Mouse (Mus musculus) embryonic facial prominence, embryonic 13.5 days (tissue): ENCODE data around the gene Arih2. TPM values are rescaled to one million over a fixed set of nuclear protein-coding genes. Genes with fewer than 3 reads are reported as not detected.

Source experiments
- ATAC-seq: fragments of 200-750 bp; cut with Nextera tagmentation; 2 replicates; pipeline ENCODE4 v1.8.0; 2017; ENCODE audit warnings: low read depth; ENCODE audit not compliant: insufficient number of reproducible peaks, insufficient read depth, low FRiP score, low TSS enrichment
- H3K27ac ChIP-seq: fragments of 300-500 bp; sonication (generic); 2 replicates; pipeline ENCODE4 v1.5.1; 2015; ENCODE audit warnings: moderate library complexity, mild to moderate bottlenecking, inconsistent platforms
- H3K27me3 ChIP-seq: fragments of 300-500 bp; sonication (generic); 2 replicates; pipeline ENCODE4 v1.6.1; 2015; ENCODE audit warnings: mild to moderate bottlenecking, inconsistent platforms
- H3K36me3 ChIP-seq: fragments of 300-500 bp; sonication (generic); 2 replicates; pipeline ENCODE4 v1.6.1; 2015; ENCODE audit warnings: mild to moderate bottlenecking, inconsistent platforms
- H3K4me1 ChIP-seq: fragments of 300-500 bp; sonication (generic); 2 replicates; pipeline ENCODE4 v1.6.1; 2015; ENCODE audit warnings: inconsistent platforms
- H3K4me2 ChIP-seq: fragments of 300-500 bp; sonication (generic); 2 replicates; pipeline ENCODE4 v1.6.1; 2015; ENCODE audit warnings: moderate library complexity, mild to moderate bottlenecking, inconsistent platforms
- H3K4me3 ChIP-seq: fragments of 300-500 bp; sonication (generic); 2 replicates; pipeline ENCODE4 v1.5.1; 2015; ENCODE audit warnings: mild to moderate bottlenecking, inconsistent platforms
- H3K9ac ChIP-seq: fragments of 300-500 bp; sonication (generic); 2 replicates; pipeline ENCODE4 v1.6.1; 2015; ENCODE audit warnings: mild to moderate bottlenecking, inconsistent platforms
- H3K9me3 ChIP-seq: fragments of 300-500 bp; sonication (generic); 2 replicates; pipeline ENCODE4 v1.6.1; 2016; ENCODE audit warnings: inconsistent platforms
- whole genome bisulfite sequencing: fragments of 180-500 bp; shearing (Covaris S2); methylation state at CpG from one replicate; pipeline ENCODE4 v1.1.7; 2015; ENCODE audit warnings: mixed read lengths; 5-methylcytosine and 5-hydroxymethylcytosine counted together
- microRNA counts: library from miRNA; unstranded; fragments of <30 nt; microRNA quantifications from one replicate; lab custom pipeline; 2016
- microRNA-seq: library from miRNA; unstranded; fragments of <30 nt; microRNA quantifications from one replicate; pipeline ENCODE4, GENCODE M21; 2016
- polyA plus RNA-seq: library from polyadenylated mRNA; unstranded; fragments of >200 nt; fragmentation: Nextera tagmentation; extraction: Ambion mirVana; gene quantifications from 2 replicates; pipeline ENCODE4 v1.2.1, GENCODE M21; 2015

The Arih2 gene
- polyA plus RNA-seq, 1 experiment from 2014 or later, result 53.7 TPM

DNA sequence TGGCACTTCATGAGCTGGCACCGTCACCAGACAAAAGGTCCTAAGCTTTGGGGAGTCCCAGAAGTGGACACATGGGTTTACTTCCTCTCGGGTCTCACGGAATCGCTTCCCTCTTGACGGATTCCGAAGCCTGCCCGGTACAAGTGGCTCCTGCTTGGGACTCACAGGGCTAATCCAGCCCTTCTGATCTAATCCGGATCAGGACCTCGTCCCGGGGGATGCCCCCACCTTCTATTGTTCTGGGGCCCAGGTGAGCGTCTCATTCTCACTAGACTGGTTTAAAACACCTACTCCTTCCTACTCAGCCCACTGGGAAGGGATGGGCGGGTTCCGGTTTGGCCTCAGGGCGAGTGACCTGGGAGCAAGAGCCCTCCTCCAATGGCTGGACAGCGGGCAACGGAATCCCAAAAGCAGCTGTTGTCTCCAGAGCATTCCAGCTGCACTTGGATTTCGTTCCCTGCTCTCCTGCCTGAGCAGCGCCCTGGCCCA, 81.2 kb downstream of the Arih2 start:
- WGBS, result 7% methylated on average over 18 of the region's 18 CpGs
- ATAC-seq, result no peak
- Histone ChIP-seq H3K27ac (peak overlapping the region; percentile 92), H3K9ac (peak overlapping the region; percentile 87), H3K27me3 (no peaks in the 10 kb centered on the region), H3K4me1 (peaks cover 48% of the 10 kb centered on the region), H3K4me2 (peak overlapping the region; percentile 97), H3K36me3 (peaks cover 54% of the 10 kb centered on the region), H3K9me3 (no peaks in the 10 kb centered on the region), H3K4me3 (peak overlapping the region; percentile 74)

DNA sequence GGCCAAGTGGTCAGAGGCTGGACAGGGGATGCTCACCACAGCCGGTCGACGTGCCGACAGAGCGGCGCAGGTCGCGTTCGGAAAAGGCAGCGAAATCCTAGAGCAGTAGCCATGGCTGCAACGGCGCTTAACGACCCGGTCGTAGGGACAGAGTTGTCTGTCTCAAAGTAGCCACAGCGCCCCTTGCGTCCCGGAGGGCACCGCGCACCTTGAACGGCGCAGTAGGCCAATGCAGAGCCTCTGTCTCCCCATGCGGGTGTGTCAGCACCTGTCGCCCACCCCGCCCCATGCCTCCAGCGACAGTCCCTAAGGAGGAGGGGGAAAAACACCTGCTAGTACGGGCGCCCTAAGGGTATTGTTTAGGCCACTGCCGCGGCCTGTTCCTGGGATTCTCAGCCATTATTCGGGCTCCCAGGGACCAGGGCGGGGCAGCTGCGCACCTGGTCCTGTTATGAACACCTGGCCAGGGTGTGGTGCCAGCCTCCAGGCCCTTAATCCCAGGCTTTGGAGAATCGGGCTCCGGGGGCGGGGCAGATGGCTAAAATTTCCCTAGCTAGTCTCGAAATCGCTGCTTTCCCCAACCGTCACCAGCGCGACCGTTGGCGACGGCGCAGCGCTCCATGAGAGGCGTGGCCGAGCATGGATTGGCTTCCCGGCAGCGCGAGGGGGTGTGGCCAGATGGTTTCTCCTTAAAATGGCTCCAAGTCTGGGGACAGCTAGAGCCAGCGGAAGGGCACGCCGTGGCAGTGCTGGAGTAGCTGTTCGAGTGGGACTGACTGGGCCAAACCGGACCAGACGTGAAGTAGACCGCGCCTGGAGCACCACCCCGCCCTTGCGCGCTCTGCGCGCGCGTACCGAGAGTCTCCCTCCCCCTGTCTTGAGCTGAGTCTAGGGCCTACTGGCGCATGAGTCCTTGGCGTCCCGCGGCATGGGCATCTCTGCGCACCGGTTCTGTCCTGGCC, 82.1 kb downstream of the Arih2 start, which contains the start of gene Ndufaf3:
TSS of gene Ndufaf3 (minus strand) at position 620 of the 962 bp plus-strand sequence.
- Histone ChIP-seq H3K27ac (peak within 1 kb of the TSS; percentile 92), H3K9me3 (no peaks in the 10 kb centered on the region), H3K4me3 (peak within 1 kb of the TSS; percentile 74), H3K9ac (peak within 1 kb of the TSS; percentile 87), H3K36me3 (peaks cover 53% of the 10 kb centered on the region), H3K27me3 (no peaks in the 10 kb centered on the region), H3K4me2 (peak within 1 kb of the TSS; percentile 97), H3K4me1 (peaks cover 48% of the 10 kb centered on the region)
- ATAC-seq, result peak; percentile 72
- WGBS, result under 1% methylated on average over 73 of the region's 73 CpGs

- Histone ChIP-seq H3K27ac (peak overlapping the region; percentile 92), H3K4me1 (peaks cover 54% of the 10 kb centered on the region), H3K27me3 (no peaks in the 10 kb centered on the region), H3K4me2 (peak overlapping the region; percentile 97), H3K9ac (peak overlapping the region; percentile 87), H3K9me3 (no peaks in the 10 kb centered on the region), H3K4me3 (peak overlapping the region; percentile 74), H3K36me3 (peaks cover 53% of the 10 kb centered on the region)
- 13% methylated on average over 35 of the region's 35 CpGs for WGBS
- no peak for ATAC-seq
These were observed 83.0 kb downstream of the Arih2 start for GRCm38 (mm10) chr9:108565881-108566814.

DNA sequence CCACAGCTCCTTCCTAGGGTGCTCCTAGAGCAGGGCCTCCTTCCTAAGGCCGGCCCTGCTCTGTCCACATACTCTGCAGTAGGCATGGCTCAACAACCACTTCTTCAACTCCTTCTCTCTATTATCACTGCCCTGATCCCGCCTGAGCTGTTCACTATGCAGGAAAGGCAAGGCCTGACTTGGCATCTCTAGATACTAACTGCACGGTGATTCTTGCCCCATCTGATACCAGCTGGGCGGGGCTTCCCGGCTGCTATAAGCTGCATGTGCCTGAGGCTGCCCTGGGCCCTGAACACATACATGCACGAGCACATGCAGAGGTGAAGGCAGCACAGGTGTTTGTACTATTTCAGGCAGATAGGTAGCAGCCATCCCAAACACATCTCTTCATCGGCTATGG, 85.1 kb downstream of the Arih2 start:
- H3K36me3 ChIP-seq, result peaks cover 53% of the 10 kb centered on the region
- no peak overlapping the region for H3K4me3 ChIP-seq
- no peak overlapping the region for H3K4me2 ChIP-seq
- no peak overlapping the region for H3K27ac ChIP-seq
- H3K4me1 ChIP-seq, result peaks cover 37% of the 10 kb centered on the region
- peak overlapping the region; percentile 32; the same call in 1 of the 2 replicates for H3K9ac ChIP-seq
- no peak for ATAC-seq
- H3K9me3 ChIP-seq, result no peaks in the 10 kb centered on the region
- no peaks in the 10 kb centered on the region for H3K27me3 ChIP-seq
- 79% methylated on average over 7 of the region's 7 CpGs for WGBS

DNA sequence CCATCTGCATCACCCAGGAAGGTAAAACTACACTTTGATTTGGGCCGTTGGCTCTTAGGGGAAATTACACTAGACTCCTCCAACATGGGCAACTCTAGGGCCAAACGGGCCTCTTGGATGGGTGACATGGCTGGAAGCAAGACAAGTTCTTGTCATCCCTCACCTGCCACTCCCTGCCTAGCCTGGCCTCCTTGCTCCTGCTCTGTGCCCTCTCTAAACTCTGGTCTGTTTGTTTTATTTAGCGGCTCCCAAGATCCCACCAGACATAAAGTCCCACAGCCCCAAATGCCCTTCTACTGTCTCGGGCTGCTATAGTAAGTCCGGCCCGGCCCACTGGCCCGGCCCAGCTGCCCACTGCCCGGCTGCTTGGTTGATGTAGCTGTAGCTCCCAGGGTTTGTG, 85.5 kb downstream of the Arih2 start:
- Histone ChIP-seq H3K4me3 (no peak overlapping the region), H3K9me3 (no peaks in the 10 kb centered on the region), H3K9ac (peak overlapping the region; percentile 32; the same call in 1 of the 2 replicates), H3K27ac (no peak overlapping the region), H3K36me3 (peaks cover 58% of the 10 kb centered on the region), H3K27me3 (no peaks in the 10 kb centered on the region), H3K4me2 (no peak overlapping the region), H3K4me1 (peaks cover 34% of the 10 kb centered on the region)
- no peak for ATAC-seq
- WGBS, result 93% methylated on average over 8 of the region's 8 CpGs

- no peaks in the 10 kb centered on the region for H3K27me3 ChIP-seq
- peaks cover 15% of the 10 kb centered on the region for H3K4me1 ChIP-seq
- H3K27ac ChIP-seq, result peak within 1 kb of the TSS; percentile 81
- peaks cover 81% of the 10 kb centered on the region for H3K36me3 ChIP-seq
- H3K4me3 ChIP-seq, result peak within 1 kb of the TSS; percentile 61
- H3K4me2 ChIP-seq, result peak within 1 kb of the TSS; percentile 78
- no peaks in the 10 kb centered on the region for H3K9me3 ChIP-seq
- peak; percentile 95 for ATAC-seq
- under 1% methylated on average over 53 of the region's 53 CpGs for WGBS
- H3K9ac ChIP-seq, result peak within 1 kb of the TSS; percentile 82
These were observed 88.9 kb downstream of the Arih2 start, which contains the start of gene Impdh2 for GRCm38 (mm10) chr9:108560227-108560841. Gene Impdh2, plus strand, starts transcription at chr9:108560286.

DNA sequence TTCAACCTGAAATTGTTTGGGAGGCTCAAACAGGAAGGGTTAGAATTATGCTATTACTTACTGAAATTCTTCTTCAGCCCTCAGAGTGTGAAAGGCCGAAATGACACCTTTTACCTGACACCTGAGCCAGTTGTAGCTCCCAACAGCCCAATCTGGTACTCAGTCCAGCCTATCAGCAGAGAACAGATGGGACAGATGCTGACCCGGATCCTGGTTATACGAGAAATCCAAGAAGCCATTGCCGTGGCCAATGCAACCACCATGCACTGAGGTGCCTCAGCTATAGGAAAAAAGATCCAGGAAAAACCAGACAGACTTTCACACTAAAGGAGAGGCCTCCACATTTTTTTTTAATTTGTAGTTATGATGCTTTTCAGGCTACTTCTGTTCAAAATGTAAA, 90.0 kb downstream of the Arih2 start:
- H3K4me3 ChIP-seq, result no peak overlapping the region
- H3K9me3 ChIP-seq, result no peaks in the 10 kb centered on the region
- peak overlapping the region; percentile 29; the same call in 1 of the 2 replicates for H3K27ac ChIP-seq
- ATAC-seq, result no peak
- H3K27me3 ChIP-seq, result no peaks in the 10 kb centered on the region
- H3K4me2 ChIP-seq, result no peak overlapping the region
- WGBS, result 84% methylated on average over 4 of the region's 4 CpGs
- peaks cover 79% of the 10 kb centered on the region for H3K36me3 ChIP-seq
- no peak overlapping the region for H3K9ac ChIP-seq
- peaks cover 14% of the 10 kb centered on the region for H3K4me1 ChIP-seq

MicroRNAs encoded within 50 kb of the gene (microRNA counts, 519-probe panel; counts per million panel counts)
- microRNA mmu-miR-191 (lab: Ali Mortazavi, UCI) (3,380 counts per million, percentile 77 among the panel's probes with 10 or more counts), microRNA mmu-miR-425 (lab: Ali Mortazavi, UCI) (3,153 counts per million, percentile 73 among the panel's probes with 10 or more counts)

Small RNA genes lying within 50 kb of the gene (microRNA-seq; reads per million reads assigned to microRNA genes)
- gene Gm24083 (not detected), gene Gm26298 (not detected), gene Mir191 (not detected), gene Mir425 (1,998 reads per million, percentile 82 among the genes with 10 or more reads in this experiment)

Other genes starting within 250 kb of the Arih2 start
- 1.3 and 1.6 TPM in 2 replicates for gene Ccdc36, start 220.9 kb downstream of the Arih2 start, polyA plus RNA-seq
- gene BC048562, start 212.9 kb downstream of the Arih2 start, polyA plus RNA-seq, result not detected in 2 replicates
- 60.4 and 64.3 TPM in 2 replicates for gene Ccdc71, start 188.9 kb downstream of the Arih2 start, polyA plus RNA-seq
- gene Klhdc8b, start 187.8 kb downstream of the Arih2 start, polyA plus RNA-seq, result 36.5 and 42.8 TPM in 2 replicates
- 51.1 and 63.2 TPM in 2 replicates for gene Lamb2, start 169.7 kb downstream of the Arih2 start, polyA plus RNA-seq
- 75.9 and 77.2 TPM in 2 replicates for gene Usp19, start 158.8 kb downstream of the Arih2 start, polyA plus RNA-seq
- 116 and 124 TPM in 2 replicates for gene Qars, start 141.7 kb downstream of the Arih2 start, polyA plus RNA-seq
- gene Qrich1, start 132.6 kb downstream of the Arih2 start, polyA plus RNA-seq, result 123 and 128 TPM in 2 replicates
- 191 and 227 TPM in 2 replicates for gene Impdh2, start 89.1 kb downstream of the Arih2 start, polyA plus RNA-seq
- gene Ndufaf3, start 82.0 kb downstream of the Arih2 start, polyA plus RNA-seq, result 42.3 and 50.4 TPM in 2 replicates
- gene Dalrd3, start 79.5 kb downstream of the Arih2 start, polyA plus RNA-seq, result 176 and 185 TPM in 2 replicates
- 140 and 147 TPM in 2 replicates for gene Wdr6, start 70.6 kb downstream of the Arih2 start, polyA plus RNA-seq
- 9.6 and 13.3 TPM in 2 replicates for gene P4htm, start 51.7 kb downstream of the Arih2 start, polyA plus RNA-seq
- gene Slc25a20, start 12.7 kb upstream of the Arih2 start, polyA plus RNA-seq, result 47.1 and 48.4 TPM in 2 replicates
- 25.6 and 27.9 TPM in 2 replicates for gene Prkar2a, start 39.9 kb upstream of the Arih2 start, polyA plus RNA-seq
- gene Ip6k2, start 134.4 kb upstream of the Arih2 start, polyA plus RNA-seq, result 127 and 144 TPM in 2 replicates
- gene Nckipsd, start 159.0 kb upstream of the Arih2 start, polyA plus RNA-seq, result 19.0 and 21.5 TPM in 2 replicates
- gene Celsr3, start 176.9 kb upstream of the Arih2 start, polyA plus RNA-seq, result 0.51 and 0.56 TPM in 2 replicates
- gene Slc26a6, start 203.9 kb upstream of the Arih2 start, polyA plus RNA-seq, result 20.4 and 22.7 TPM in 2 replicates